Mouse (Mus musculus) thymus, adult 2 months (tissue): ENCODE results near the gene Gm4969.

ENCODE experiments used
- CTCF ChIP-seq: fragments of 200-500 bp; IDR thresholded peaks from 2 replicates; pipeline ENCODE4 v1.5.1; 2012; ENCODE audit warnings: mild to moderate bottlenecking, control low read depth, low read length, moderate library complexity, borderline replicate concordance; ENCODE audit not compliant: control insufficient read depth, poor library complexity, insufficient read depth; ENCODE audit errors: extremely low read depth
- POLR2A ChIP-seq: fragments of 200-500 bp; IDR thresholded peaks from 2 replicates; pipeline ENCODE4 v1.6.1; 2012; ENCODE audit warnings: mild to moderate bottlenecking, low read length, control low read depth, moderate library complexity; ENCODE audit not compliant: control insufficient read depth, poor library complexity, insufficient read depth; ENCODE audit errors: extremely low read depth

DNA sequence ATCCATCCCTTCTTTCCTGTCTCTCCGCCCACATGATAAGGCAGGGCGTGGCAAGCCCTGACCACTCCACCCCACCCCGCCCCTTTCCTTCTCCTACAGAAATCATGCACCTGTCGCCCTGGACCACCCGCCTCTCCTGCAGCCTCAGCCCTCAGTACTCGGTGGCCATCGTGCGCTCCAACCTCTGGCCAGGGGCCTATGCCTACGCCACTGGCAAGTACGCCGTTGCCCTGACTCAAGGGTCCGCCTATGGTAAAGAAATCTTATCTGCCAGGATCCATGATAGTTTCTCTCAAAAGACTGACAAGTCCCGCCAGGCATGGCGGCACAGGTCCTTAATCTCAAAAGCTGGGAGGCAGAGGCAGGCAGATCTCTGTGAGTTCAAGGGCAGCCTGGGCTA lies 50.2 kb downstream of the Gm4969 start:
- TF ChIP-seq POLR2A = no peak
- no peak for TF ChIP-seq CTCF
